Mouse (Mus musculus) liver, postnatal 0 days (tissue): Measurements from ENCODE around the gene 2010300C02Rik.

ENCODE experiments used
- CTCF ChIP-seq: sonication (generic); IDR thresholded peaks from 2 replicates; pipeline ENCODE4 v1.5.1; 2016; ENCODE audit warnings: antibody characterized with exemption, low read depth
- EP300 ChIP-seq: IDR thresholded peaks from 2 replicates; pipeline ENCODE4 v1.6.1; 2016; ENCODE audit warnings: antibody characterized with exemption, low read depth, mild to moderate bottlenecking

GRCm38 (mm10) chr1:37709736-37710135 lies 10.1 kb downstream of the 2010300C02Rik start:
- TF ChIP-seq CTCF (no peak), EP300 (no peak)
